Mouse (Mus musculus): ENCODE results near the gene Slc8a1. TPM values are rescaled to one million over a fixed set of nuclear protein-coding genes. Genes with fewer than 3 reads are reported as not detected.

Gene Slc8a1
- total and polyA plus RNA-seq, 2 experiments from 2014 or later = 71.6 to 875 TPM

- Histone ChIP-seq H3K4me2 (ENCODE audit: low read depth, low read length) (peak overlapping the region; percentile 94), H3K27ac (ENCODE audit: low read depth) (peak overlapping the region; percentile 57; the same call in 1 of the 2 replicates), H3K4me3 (ENCODE audit: low read depth, low read length) (peak overlapping the region; percentile 60), H3K9me3 (replicated peaks; ENCODE audit: control insufficient read depth, low read length) (no peaks in the 10 kb centered on the region), H3K9ac (replicated peaks; ENCODE audit: low read depth, low read length) (peak overlapping the region; percentile 61; the same call in 1 of the 2 replicates), H3K4me1 (ENCODE audit: control insufficient read depth, insufficient read depth) (peaks cover 41% of the 10 kb centered on the region), H3K36me3 (replicated peaks; ENCODE audit: control insufficient read depth, insufficient read depth, low read length) (no peaks in the 10 kb centered on the region), H3K27me3 (ENCODE audit: control insufficient read depth, insufficient read depth, low read length) (0 out of 2 replicates have a peak, but pooled peaks cover 3% of the 10 kb centered on the region)
- 27% methylated on average over 5 of the region's 5 CpGs for WGBS
- ATAC-seq (ENCODE audit: insufficient read depth, low read depth) = no peak
- no peak for DNase-seq (ENCODE audit: low spot score)
- TF ChIP-seq CTCF (IDR thresholded peaks at IDR 0.05; ENCODE audit: low read depth) = no peak
- TF ChIP-seq EP300 (IDR thresholded peaks at IDR 0.05; ENCODE audit: low read depth) = no peak
These were observed 66.9 kb downstream of the Slc8a1 start for GRCm38 (mm10) chr17:81671245-81671644.

- Histone ChIP-seq H3K9me3 (replicated peaks; ENCODE audit: control insufficient read depth, low read length) (no peaks in the 10 kb centered on the region), H3K4me2 (ENCODE audit: low read depth, low read length) (peak overlapping the region; percentile 94), H3K27ac (ENCODE audit: low read depth) (peak overlapping the region; percentile 74), H3K27me3 (ENCODE audit: control insufficient read depth, insufficient read depth, low read length) (0 out of 2 replicates have a peak, but pooled peaks cover 3% of the 10 kb centered on the region), H3K36me3 (replicated peaks; ENCODE audit: control insufficient read depth, insufficient read depth, low read length) (no peaks in the 10 kb centered on the region), H3K4me3 (ENCODE audit: low read depth, low read length) (peak overlapping the region; percentile 60), H3K9ac (replicated peaks; ENCODE audit: low read depth, low read length) (peak overlapping the region; percentile 61), H3K4me1 (ENCODE audit: control insufficient read depth, insufficient read depth) (peaks cover 41% of the 10 kb centered on the region)
- WGBS = under 1% methylated on average over 54 of the region's 84 CpGs
- DNase-seq (ENCODE audit: low spot score) = peak; percentile 46
- ATAC-seq (ENCODE audit: insufficient read depth, low read depth) = peak; percentile 55
- TF ChIP-seq CTCF (IDR thresholded peaks at IDR 0.05; ENCODE audit: low read depth) (no peak), EP300 (IDR thresholded peaks at IDR 0.05; ENCODE audit: low read depth) (no peak)
These were observed 68.1 kb downstream of the Slc8a1 start for GRCm38 (mm10) chr17:81669816-81670691.

GRCm38 (mm10) chr17:81669062-81669815, 68.9 kb downstream of the Slc8a1 start:
- H3K9me3 ChIP-seq (replicated peaks; ENCODE audit: control insufficient read depth, low read length) = no peaks in the 10 kb centered on the region
- no peaks in the 10 kb centered on the region for H3K36me3 ChIP-seq (replicated peaks; ENCODE audit: control insufficient read depth, insufficient read depth, low read length)
- peak overlapping the region; percentile 60 for H3K4me3 ChIP-seq (ENCODE audit: low read depth, low read length)
- H3K4me1 ChIP-seq (ENCODE audit: control insufficient read depth, insufficient read depth) = peaks cover 41% of the 10 kb centered on the region
- H3K4me2 ChIP-seq (ENCODE audit: low read depth, low read length) = peak overlapping the region; percentile 94
- no peak for TF ChIP-seq CTCF (IDR thresholded peaks at IDR 0.05; ENCODE audit: low read depth)
- no peak for TF ChIP-seq EP300 (IDR thresholded peaks at IDR 0.05; ENCODE audit: low read depth)
- H3K9ac ChIP-seq (replicated peaks; ENCODE audit: low read depth, low read length) = peak overlapping the region; percentile 61
- 0 out of 2 replicates have a peak, but pooled peaks cover 3% of the 10 kb centered on the region for H3K27me3 ChIP-seq (ENCODE audit: control insufficient read depth, insufficient read depth, low read length)
- peak; percentile 43 for DNase-seq (ENCODE audit: low spot score)
- peak; percentile 37 for ATAC-seq (ENCODE audit: insufficient read depth, low read depth)
- H3K27ac ChIP-seq (ENCODE audit: low read depth) = peak overlapping the region; percentile 74
- 7% methylated on average over 22 of the region's 22 CpGs for WGBS

GRCm38 (mm10) chr17:81668466-81668865, 69.7 kb downstream of the Slc8a1 start:
- DNase-seq (ENCODE audit: low spot score) = no peak
- Histone ChIP-seq H3K27me3 (ENCODE audit: control insufficient read depth, insufficient read depth, low read length) (0 out of 2 replicates have a peak, but pooled peaks cover 3% of the 10 kb centered on the region), H3K4me1 (ENCODE audit: control insufficient read depth, insufficient read depth) (peaks cover 41% of the 10 kb centered on the region), H3K9ac (replicated peaks; ENCODE audit: low read depth, low read length) (peak overlapping the region; percentile 61; the same call in 1 of the 2 replicates), H3K4me2 (ENCODE audit: low read depth, low read length) (peak overlapping the region; percentile 94), H3K9me3 (replicated peaks; ENCODE audit: control insufficient read depth, low read length) (no peaks in the 10 kb centered on the region), H3K36me3 (replicated peaks; ENCODE audit: control insufficient read depth, insufficient read depth, low read length) (no peaks in the 10 kb centered on the region), H3K4me3 (ENCODE audit: low read depth, low read length) (peak overlapping the region; percentile 60), H3K27ac (ENCODE audit: low read depth) (peak overlapping the region; percentile 74)
- no peak for TF ChIP-seq EP300 (IDR thresholded peaks at IDR 0.05; ENCODE audit: low read depth)
- TF ChIP-seq CTCF (IDR thresholded peaks at IDR 0.05; ENCODE audit: low read depth) = no peak
- ATAC-seq (ENCODE audit: insufficient read depth, low read depth) = no peak
- 5% methylated on average over 2 of the region's 2 CpGs for WGBS

GRCm38 (mm10) chr17:81667935-81668334, 70.2 kb downstream of the Slc8a1 start:
- WGBS = 54% methylated on average over 2 of the region's 2 CpGs
- H3K4me3 ChIP-seq (ENCODE audit: low read depth, low read length) = no peak overlapping the region
- H3K27ac ChIP-seq (ENCODE audit: low read depth) = peak overlapping the region; percentile 58
- H3K9me3 ChIP-seq (replicated peaks; ENCODE audit: control insufficient read depth, low read length) = no peaks in the 10 kb centered on the region
- no peak for DNase-seq (ENCODE audit: low spot score)
- no peak for TF ChIP-seq CTCF (IDR thresholded peaks at IDR 0.05; ENCODE audit: low read depth)
- no peak for TF ChIP-seq EP300 (IDR thresholded peaks at IDR 0.05; ENCODE audit: low read depth)
- ATAC-seq (ENCODE audit: insufficient read depth, low read depth) = no peak
- 0 out of 2 replicates have a peak, but pooled peaks cover 3% of the 10 kb centered on the region for H3K27me3 ChIP-seq (ENCODE audit: control insufficient read depth, insufficient read depth, low read length)
- no peak overlapping the region for H3K9ac ChIP-seq (replicated peaks; ENCODE audit: low read depth, low read length)
- H3K36me3 ChIP-seq (replicated peaks; ENCODE audit: control insufficient read depth, insufficient read depth, low read length) = no peaks in the 10 kb centered on the region
- H3K4me2 ChIP-seq (ENCODE audit: low read depth, low read length) = peak overlapping the region; percentile 94
- H3K4me1 ChIP-seq (ENCODE audit: control insufficient read depth, insufficient read depth) = peaks cover 41% of the 10 kb centered on the region

Data from heart, postnatal 0 days (tissue).